Mouse (Mus musculus) liver, embryonic 14.5 days (tissue): Measurements from ENCODE around the gene Gpn1. TPM values are rescaled to one million over a fixed set of nuclear protein-coding genes. Genes with fewer than 3 reads are reported as not detected.
A peak's percentile ranks its signal among the peaks of the same experiment; 100 is the strongest.

Source experiments
- ATAC-seq: fragments of 200-750 bp; cut with Nextera tagmentation; 2 replicates; pipeline ENCODE4 v1.8.0; 2017; ENCODE audit warnings: moderate number of reproducible peaks, mild to moderate bottlenecking, moderate library complexity; ENCODE audit not compliant: insufficient read depth
- DNase-seq, 3 experiments: peaks; one replicate each; pipeline ENCODE4 v3.0.0-alpha.2; 2012 to 2013; ENCODE audit warnings: low read depth in 3 of 3, low spot score in 3 of 3
- H3K27ac ChIP-seq: fragments of 300-500 bp; sonication (generic); 2 replicates; pipeline ENCODE4 v1.5.1; 2014; ENCODE audit warnings: moderate library complexity, mild to moderate bottlenecking, control low read depth, inconsistent platforms
- H3K27me3 ChIP-seq: fragments of 300-500 bp; sonication (generic); 2 replicates; pipeline ENCODE4 v1.6.1; 2014; ENCODE audit warnings: mild to moderate bottlenecking, low read length, moderate library complexity; ENCODE audit not compliant: control insufficient read depth, insufficient read depth
- H3K36me3 ChIP-seq: fragments of 300-500 bp; sonication (generic); replicated peaks from 2 replicates; pipeline ENCODE4 v1.6.1; 2014; ENCODE audit warnings: low read depth; ENCODE audit not compliant: control insufficient read depth, insufficient read depth
- H3K4me1 ChIP-seq, 2 experiments: fragments of 200-500 bp in 1 of 2; fragments of 300-500 bp in 1 of 2; sonication (generic) in 1 of 2; replicated peaks; 2 replicates each; pipeline ENCODE4 v1.6.1; 2012 to 2014; ENCODE audit warnings: antibody characterized with exemption in 1 of 2, inconsistent platforms in 1 of 2, low read length in 1 of 2; ENCODE audit not compliant: control insufficient read depth in 2 of 2, insufficient read depth in 2 of 2
- H3K4me2 ChIP-seq: fragments of 300-500 bp; sonication (generic); 2 replicates; pipeline ENCODE4 v1.6.1; 2014; ENCODE audit warnings: low read depth, mild to moderate bottlenecking, control low read depth, moderate library complexity
- H3K4me3 ChIP-seq, 2 experiments: fragments of 200-500 bp in 1 of 2; fragments of 300-500 bp in 1 of 2; sonication (generic) in 1 of 2; 2 replicates each; pipeline ENCODE4 v1.5.1; 2012 to 2014; ENCODE audit warnings: low read depth in 2 of 2, low read length in 2 of 2, mild to moderate bottlenecking in 2 of 2, control low read depth in 1 of 2, inconsistent platforms in 1 of 2, moderate library complexity in 1 of 2; ENCODE audit not compliant: insufficient read depth in 1 of 2
- H3K9ac ChIP-seq: fragments of 300-500 bp; sonication (generic); replicated peaks from 2 replicates; pipeline ENCODE4 v1.6.1; 2014; ENCODE audit warnings: mild to moderate bottlenecking, control low read depth, moderate library complexity
- H3K9me3 ChIP-seq: fragments of 300-500 bp; sonication (generic); 2 replicates; pipeline ENCODE4 v1.6.1; 2016; ENCODE audit warnings: low read length, mixed read lengths; ENCODE audit not compliant: control insufficient read depth
- CTCF ChIP-seq: IDR thresholded peaks from 2 replicates; pipeline ENCODE4 v1.5.1; 2016; ENCODE audit warnings: antibody characterized with exemption, low read depth, control low read depth
- EP300 ChIP-seq: IDR thresholded peaks from 2 replicates; pipeline ENCODE4 v1.6.1; 2016; ENCODE audit warnings: antibody characterized with exemption, low read depth
- WGBS: fragments of 180-500 bp; shearing (Covaris S2); extraction: QIAGEN DNeasy Blood & Tissue Kit; methylation state at CpG from one replicate; pipeline ENCODE4 v1.1.7; 2014; ENCODE audit not compliant: insufficient replicate concordance; 5-methylcytosine and 5-hydroxymethylcytosine counted together
- polyA plus RNA-seq, 2 experiments: library from polyadenylated mRNA; depleted of rRNA in 1 of 2; stranded (reverse) in 1 of 2; unstranded in 1 of 2; fragments of >200 nt; fragmentation: Nextera tagmentation in 1 of 2; extraction: Ambion mirVana in 1 of 2; gene quantifications; 2 replicates each; pipeline versions ENCODE4 v1.2.1 to v1.2.3; 2012 to 2014

Gpn1 gene
- polyA plus RNA-seq, 2 experiments = 7.3 to 17.0 TPM

DNA sequence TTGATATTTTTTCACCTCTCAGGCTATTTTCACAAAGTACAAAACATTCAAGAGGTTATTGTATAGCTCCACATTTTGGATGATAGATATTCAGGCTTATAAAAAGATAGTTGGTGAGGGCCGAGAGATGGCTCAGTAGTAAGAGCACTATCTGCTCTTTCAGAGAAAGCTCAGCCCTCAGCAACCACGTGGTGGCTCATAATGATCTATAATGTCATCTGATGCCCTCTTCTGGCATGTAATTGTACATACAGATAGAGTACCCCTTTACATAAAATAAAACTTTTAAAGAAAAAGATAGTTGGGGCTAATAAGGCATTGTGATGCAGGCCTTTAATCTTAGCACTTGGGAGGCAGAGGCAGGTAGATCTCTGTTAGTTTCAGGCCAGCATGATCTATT lies 34.0 kb downstream of the Gpn1 start:
- H3K4me2 ChIP-seq = peak overlapping the region; percentile 83
- peaks cover 20% of the 10 kb centered on the region for H3K36me3 ChIP-seq
- no peak overlapping the region for H3K27ac ChIP-seq
- ATAC-seq (no peak), DNase-seq (peak in 2 of 3 experiments; percentile 11 to 26)
- no peak overlapping the region for H3K4me3 ChIP-seq
- no peak overlapping the region for H3K9ac ChIP-seq
- TF ChIP-seq CTCF = no peak
- no peak for TF ChIP-seq EP300
- 22% methylated on average over 2 of the region's 2 CpGs for WGBS
- peaks cover 12 to 14% of the 10 kb centered on the region in 2 experiments for H3K4me1 ChIP-seq
- H3K27me3 ChIP-seq = no peaks in the 10 kb centered on the region
- no peaks in the 10 kb centered on the region for H3K9me3 ChIP-seq

DNA sequence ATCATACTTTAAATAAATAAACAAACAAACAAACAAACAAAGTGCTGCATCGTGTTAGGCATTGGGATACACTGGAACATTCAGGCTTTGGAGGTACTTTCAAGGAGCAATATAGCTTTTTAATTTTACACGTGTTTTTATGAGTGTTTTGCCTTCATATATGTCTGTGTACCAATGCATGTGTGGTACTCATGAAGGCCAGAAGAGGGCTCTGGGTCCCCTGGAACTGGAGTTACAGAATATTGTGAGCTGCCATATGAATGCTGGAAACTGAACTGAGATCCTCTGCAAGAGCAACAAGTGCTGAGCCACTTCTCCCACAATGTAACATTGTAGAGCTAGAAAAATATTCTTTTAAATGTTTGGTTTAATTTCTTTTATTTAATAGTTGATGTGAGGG lies 40.7 kb downstream of the Gpn1 start:
- WGBS = 63% methylated on average over 2 of the region's 2 CpGs
- H3K4me3 ChIP-seq = no peak overlapping the region
- no peak overlapping the region for H3K9ac ChIP-seq
- H3K27ac ChIP-seq = no peak overlapping the region
- peaks cover 34% of the 10 kb centered on the region for H3K36me3 ChIP-seq
- DNase-seq (no peak), ATAC-seq (no peak)
- no peaks in the 10 kb centered on the region for H3K27me3 ChIP-seq
- TF ChIP-seq CTCF (no peak), EP300 (no peak)
- no peak overlapping the region for H3K4me2 ChIP-seq
- H3K4me1 ChIP-seq = no peaks in the 10 kb centered on the region
- H3K9me3 ChIP-seq = no peaks in the 10 kb centered on the region

DNA sequence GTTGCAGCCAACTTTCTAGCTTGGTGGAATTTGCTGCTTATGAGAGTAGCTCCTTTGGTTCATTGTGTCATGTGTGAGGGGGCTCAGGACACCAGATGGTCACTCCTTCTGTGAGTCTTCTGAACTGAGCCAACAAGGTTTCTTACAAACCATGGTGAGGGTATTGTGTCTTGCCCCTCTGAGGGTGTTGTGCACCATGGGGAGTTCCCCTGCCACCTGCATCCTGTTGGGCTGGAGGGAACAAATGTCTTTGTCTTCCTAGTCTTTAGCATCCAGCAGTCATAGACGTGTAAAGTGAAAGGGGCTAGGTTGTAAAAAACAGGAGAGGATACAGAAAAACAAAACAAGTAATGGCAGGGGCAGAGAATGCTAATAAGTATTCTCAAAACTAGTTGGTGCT lies 64.9 kb downstream of the Gpn1 start:
- Histone ChIP-seq H3K27ac (no peak overlapping the region), H3K27me3 (no peaks in the 10 kb centered on the region), H3K9ac (no peak overlapping the region), H3K9me3 (no peaks in the 10 kb centered on the region), H3K4me3 (no peak overlapping the region), H3K36me3 (peaks cover 5% of the 10 kb centered on the region; the same call in 1 of the 2 replicates), H3K4me1 (no peaks in the 10 kb centered on the region), H3K4me2 (no peak overlapping the region)
- DNase-seq (no peak), ATAC-seq (no peak)
- TF ChIP-seq CTCF = no peak
- no peak for TF ChIP-seq EP300
- WGBS = 58% methylated on average over 1 of the region's 1 CpGs

DNA sequence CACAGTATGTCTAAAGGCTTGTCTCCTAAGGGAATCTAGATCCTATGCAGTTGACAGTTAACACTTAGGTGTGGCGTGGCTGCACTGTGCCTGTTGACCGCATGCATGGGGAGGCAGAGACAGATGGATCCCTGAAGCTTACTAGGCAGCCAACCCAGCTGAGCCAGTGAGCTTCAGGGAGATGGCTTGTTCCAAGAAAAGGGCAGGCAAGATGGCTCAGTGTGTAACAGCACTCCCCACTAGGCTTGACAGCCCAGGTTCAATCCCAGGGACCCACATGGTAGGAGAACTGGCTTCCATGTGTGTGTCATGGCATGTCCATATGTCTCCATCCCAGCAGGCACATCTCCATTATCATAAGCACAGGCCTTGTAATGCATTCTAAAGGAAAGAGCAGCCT lies 65.8 kb downstream of the Gpn1 start:
- H3K9me3 ChIP-seq = no peaks in the 10 kb centered on the region
- H3K4me1 ChIP-seq = no peaks in the 10 kb centered on the region
- no peak overlapping the region for H3K9ac ChIP-seq
- no peak overlapping the region for H3K27ac ChIP-seq
- no peak overlapping the region for H3K4me2 ChIP-seq
- DNase-seq (no peak), ATAC-seq (no peak)
- TF ChIP-seq CTCF = no peak
- no peak for TF ChIP-seq EP300
- 90% methylated on average over 2 of the region's 2 CpGs for WGBS
- no peaks in the 10 kb centered on the region for H3K27me3 ChIP-seq
- H3K36me3 ChIP-seq = peaks cover 3% of the 10 kb centered on the region; the same call in 1 of the 2 replicates
- H3K4me3 ChIP-seq = no peak overlapping the region

- no peaks in the 10 kb centered on the region for H3K9me3 ChIP-seq
- DNase-seq (no peak), ATAC-seq (no peak)
- H3K27me3 ChIP-seq = no peaks in the 10 kb centered on the region
- WGBS = 77% methylated on average over 7 of the region's 7 CpGs
- H3K27ac ChIP-seq = no peak overlapping the region
- no peak overlapping the region for H3K9ac ChIP-seq
- no peaks in the 10 kb centered on the region for H3K4me1 ChIP-seq
- TF ChIP-seq EP300 = no peak
- no peak for TF ChIP-seq CTCF
- no peak overlapping the region for H3K4me3 ChIP-seq
- H3K4me2 ChIP-seq = no peak overlapping the region
- H3K36me3 ChIP-seq = no peaks in the 10 kb centered on the region
Observed at GRCm38 (mm10) chr5:31562036-31562666, 67.6 kb downstream of the Gpn1 start.

Other genes with a start within 250 kb of the Gpn1 start
- gene Krtcap3, start 243.1 kb upstream of the Gpn1 start, polyA plus RNA-seq (2012; rRNA removed) = 5.3 and 6.8 TPM in 2 replicates
- gene Krtcap3, start 243.1 kb upstream of the Gpn1 start, polyA plus RNA-seq (2014; fragmentation: Nextera tagmentation; extraction: Ambion mirVana) = 3.5 and 3.9 TPM in 2 replicates
- 3.6 and 3.7 TPM in 2 replicates for gene Ift172, start 203.6 kb upstream of the Gpn1 start, polyA plus RNA-seq (2012; rRNA removed)
- gene Ift172, start 203.6 kb upstream of the Gpn1 start, polyA plus RNA-seq (2014; fragmentation: Nextera tagmentation; extraction: Ambion mirVana) = 3.1 and 3.3 TPM in 2 replicates
- gene Fndc4, start 198.7 kb upstream of the Gpn1 start, polyA plus RNA-seq (2012; rRNA removed) = 4.7 and 5.6 TPM in 2 replicates
- 3.3 and 3.7 TPM in 2 replicates for gene Fndc4, start 198.7 kb upstream of the Gpn1 start, polyA plus RNA-seq (2014; fragmentation: Nextera tagmentation; extraction: Ambion mirVana)
- gene Gckr, start 197.3 kb upstream of the Gpn1 start, polyA plus RNA-seq (2012; rRNA removed) = 16.3 and 16.4 TPM in 2 replicates
- gene Gckr, start 197.3 kb upstream of the Gpn1 start, polyA plus RNA-seq (2014; fragmentation: Nextera tagmentation; extraction: Ambion mirVana) = 13.3 and 16.0 TPM in 2 replicates
- gene Zfp512, start 42.3 kb upstream of the Gpn1 start, polyA plus RNA-seq (2012; rRNA removed) = 5.8 and 8.2 TPM in 2 replicates
- 8.9 and 10.8 TPM in 2 replicates for gene Zfp512, start 42.3 kb upstream of the Gpn1 start, polyA plus RNA-seq (2014; fragmentation: Nextera tagmentation; extraction: Ambion mirVana)
- gene 4930548H24Rik, start 9.0 kb upstream of the Gpn1 start, polyA plus RNA-seq (2012; rRNA removed) = 0.02 TPM in 1 of 2 replicates, not detected in the other
- not detected in 2 replicates for gene 4930548H24Rik, start 9.0 kb upstream of the Gpn1 start, polyA plus RNA-seq (2014; fragmentation: Nextera tagmentation; extraction: Ambion mirVana)
- 6.1 and 10.5 TPM in 2 replicates for gene Slc4a1ap, start 32.3 kb downstream of the Gpn1 start, polyA plus RNA-seq (2012; rRNA removed)
- 8.3 and 9.4 TPM in 2 replicates for gene Slc4a1ap, start 32.3 kb downstream of the Gpn1 start, polyA plus RNA-seq (2014; fragmentation: Nextera tagmentation; extraction: Ambion mirVana)
- 5.6 and 6.0 TPM in 2 replicates for gene Supt7l, start 33.1 kb downstream of the Gpn1 start, polyA plus RNA-seq (2012; rRNA removed)
- 3.3 TPM in 2 replicates for gene Supt7l, start 33.1 kb downstream of the Gpn1 start, polyA plus RNA-seq (2014; fragmentation: Nextera tagmentation; extraction: Ambion mirVana)
- gene Mrpl33, start 102.2 kb downstream of the Gpn1 start, polyA plus RNA-seq (2012; rRNA removed) = 57.8 and 80.0 TPM in 2 replicates
- gene Mrpl33, start 102.2 kb downstream of the Gpn1 start, polyA plus RNA-seq (2014; fragmentation: Nextera tagmentation; extraction: Ambion mirVana) = 211 and 219 TPM in 2 replicates
- gene Rbks, start 202.9 kb downstream of the Gpn1 start, polyA plus RNA-seq (2012; rRNA removed) = 9.4 and 10.1 TPM in 2 replicates
- gene Rbks, start 202.9 kb downstream of the Gpn1 start, polyA plus RNA-seq (2014; fragmentation: Nextera tagmentation; extraction: Ambion mirVana) = 20.6 and 22.7 TPM in 2 replicates
- gene Babam2, start 202.9 kb downstream of the Gpn1 start, polyA plus RNA-seq (2012; rRNA removed) = 14.6 and 15.3 TPM in 2 replicates
- gene Babam2, start 202.9 kb downstream of the Gpn1 start, polyA plus RNA-seq (2014; fragmentation: Nextera tagmentation; extraction: Ambion mirVana) = 21.2 and 25.4 TPM in 2 replicates